Mouse (Mus musculus) olfactory bulb, adult 2 months (tissue): ENCODE data around the gene Grik3.

Experiments used
- CTCF ChIP-seq: fragments of 200-500 bp; IDR thresholded peaks from 2 replicates; pipeline ENCODE4 v1.5.1; 2012; ENCODE audit warnings: low read depth, mild to moderate bottlenecking, low read length, moderate library complexity; ENCODE audit not compliant: insufficient read depth
- POLR2A ChIP-seq: fragments of 200-500 bp; IDR thresholded peaks from 2 replicates; pipeline ENCODE4 v1.6.1; 2012; ENCODE audit warnings: mild to moderate bottlenecking, low read depth, low read length, moderate library complexity; ENCODE audit not compliant: insufficient read depth

GRCm38 (mm10) chr4:125702607-125703309 is 212.3 kb downstream of the Grik3 start:
- TF ChIP-seq POLR2A (no peak), CTCF (no peak)
